Mouse (Mus musculus) left cerebral cortex, postnatal 4 days (tissue): ENCODE results near the gene Folr2. TPM values are rescaled to one million over a fixed set of nuclear protein-coding genes. Genes with fewer than 3 reads are reported as not detected.

Source experiments
- DNase-seq: peaks from one replicate; pipeline ENCODE4 v3.0.0-alpha.2; 2022
- intact Hi-C: fragments of 180-260 bp; cut with DNase I; formaldehyde crosslinking; loops from one replicate; pipeline ENCODE4 v1.15.1; 2025
- microRNA-seq: library from miRNA; unstranded; fragments of <30 nt; microRNA quantifications from one replicate; pipeline ENCODE4 v1.2.0, GENCODE M21; 2022
- total RNA-seq, 2 experiments: library from RNA; stranded (reverse); gene quantifications; 2 replicates each; pipeline ENCODE4 v1.2.3; 2021

The Folr2 gene
- total RNA-seq, 2 experiments from 2014 or later = 0.40 TPM; not detected in 1

GRCm38 (mm10) chr7:101830373-101830772, 26.6 kb downstream of the Folr2 start:
- DNase-seq = no peak
- intact Hi-C loops = no loop called here

GRCm38 (mm10) chr7:101823758-101824630, 33.0 kb downstream of the Folr2 start:
- DNase-seq = no peak
- intact Hi-C loops = no loop called here

- intact Hi-C loops = no loop called here
- no peak for DNase-seq
Measured at GRCm38 (mm10) chr7:101822836-101823757, 33.9 kb downstream of the Folr2 start.

GRCm38 (mm10) chr7:101821571-101822501, 35.2 kb downstream of the Folr2 start:
- DNase-seq = peak; percentile 41
- intact Hi-C loops = no loop called here

- intact Hi-C loops = no loop called here
- DNase-seq = no peak
Measured at GRCm38 (mm10) chr7:101820295-101821030, 36.5 kb downstream of the Folr2 start.

GRCm38 (mm10) chr7:101817861-101818401, 39.1 kb downstream of the Folr2 start, which contains the start of gene Phox2a:
TSS of gene Phox2a (plus strand) at chr7:101818313.
- no peak for DNase-seq
- intact Hi-C loops = no loop called here

Small RNAs within 50 kb of the gene (microRNA-seq; reads per million reads assigned to microRNA genes)
- gene Gm22655 = not detected

Other genes with a start within 250 kb of the Folr2 start
- 10 to 100 TPM; 43.4 to 45.2 TPM for gene Clpb, start 193.6 kb downstream of the Folr2 start, total RNA-seq
- not detected for gene Phox2a, start 38.9 kb downstream of the Folr2 start, total RNA-seq
- gene Inppl1, start 19.0 kb downstream of the Folr2 start, total RNA-seq = 10 to 100 TPM; 17.8 to 18.8 TPM
- 10 to 100 TPM; 37.0 to 40.0 TPM for gene Anapc15, start 6.5 kb upstream of the Folr2 start, total RNA-seq
- 1 to 10 TPM in 1 of 2 experiments, under 1 TPM in 1; 0.40 to 1.4 TPM for gene Folr1, start 13.6 kb upstream of the Folr2 start, total RNA-seq
- 10 to 100 TPM; 86.2 to 91.6 TPM for gene Lamtor1, start 48.7 kb upstream of the Folr2 start, total RNA-seq
- gene Tomt, start 49.2 kb upstream of the Folr2 start, total RNA-seq = not detected
- 1 to 10 TPM; 2.8 to 2.9 TPM for gene Lrrc51, start 76.7 kb upstream of the Folr2 start, total RNA-seq
- gene Numa1, start 76.9 kb upstream of the Folr2 start, total RNA-seq = 10 to 100 TPM; 83.3 to 89.6 TPM
- gene Il18bp, start 161.5 kb upstream of the Folr2 start, total RNA-seq = 10 to 100 TPM; 14.0 to 18.9 TPM
- gene Rnf121, start 208.3 kb upstream of the Folr2 start, total RNA-seq = 10 to 100 TPM; 47.0 to 51.9 TPM
- gene Xndc1, start 208.3 kb upstream of the Folr2 start, total RNA-seq = 10 to 100 TPM; 28.7 to 30.8 TPM
- gene Xntrpc, start 208.5 kb upstream of the Folr2 start, total RNA-seq = 1 to 10 TPM; 1.7 to 2.2 TPM
- under 1 TPM in 1 of 2 experiments, not detected in 1; 0.60 TPM for gene Trpc2, start 225.9 kb upstream of the Folr2 start, total RNA-seq
- not detected for gene Art1, start 244.5 kb upstream of the Folr2 start, total RNA-seq